Comparison of ENCODE assay signal across 8 mouse cellular contexts in genomic region chr12:54794392-54794791, GRCm38 (mm10). TPM values are rescaled to one million over a fixed set of nuclear protein-coding genes. Genes with fewer than 3 reads are reported as not detected.
DNase-seq lines count a peak whose midpoint lies in the region; ATAC-seq and TF ChIP-seq lines count a peak whose summit lies in the region.

No protein-coding gene starts in this region.

- no peaks in the 10 kb centered on the region for H3K9me3 ChIP-seq in lung, embryonic 14.5 days (ENCODE audit: low read depth, low read length)
- no peaks in the 10 kb centered on the region for H3K9me3 ChIP-seq in forebrain, embryonic 11.5 days (ENCODE audit: control insufficient read depth, low read length)
- no peaks in the 10 kb centered on the region for H3K9me3 ChIP-seq in neural tube, embryonic 14.5 days (ENCODE audit: control insufficient read depth, low read length)

- H3K27ac ChIP-seq in lung, embryonic 14.5 days (ENCODE audit: low read depth), result no peak overlapping the region
- no peak overlapping the region for H3K27ac ChIP-seq in forebrain, embryonic 11.5 days (ENCODE audit: low read depth, low read length)
- no peak overlapping the region for H3K27ac ChIP-seq in neural tube, embryonic 14.5 days (ENCODE audit: low read depth, low read length)

- H3K4me3 ChIP-seq in lung, embryonic 14.5 days (ENCODE audit: low read depth, low read length), result peak overlapping the region; percentile 95
- peak overlapping the region; percentile 97 for H3K4me3 ChIP-seq in forebrain, embryonic 11.5 days (ENCODE audit: low read depth, low read length)
- peak overlapping the region; percentile 87 for H3K4me3 ChIP-seq in neural tube, embryonic 14.5 days (ENCODE audit: low read depth, low read length)

- 16% methylated on average over 3 of the region's 3 CpGs for WGBS in lung, embryonic 14.5 days
- WGBS in forebrain, embryonic 11.5 days, result 42% methylated on average over 3 of the region's 3 CpGs
- 31% methylated on average over 3 of the region's 3 CpGs for WGBS in neural tube, embryonic 14.5 days

- no peak for DNase-seq in lung, embryonic 14.5 days
- no peak for DNase-seq in lung, postnatal 4 days
- no peak for DNase-seq in forebrain, embryonic 11.5 days (ENCODE audit: low spot score)
- DNase-seq in kidney, postnatal 36 days, result peak; percentile 34 to 37
- no peak for DNase-seq in frontal cortex, adult 2 months (ENCODE audit: extremely low spot score in 1 of 2, low spot score in 1 of 2)
- no peak for DNase-seq in adrenal gland, postnatal 10 days
- DNase-seq in MN1 (ENCODE audit: low spot score), result no peak

- no peaks in the 10 kb centered on the region for H3K27me3 ChIP-seq in lung, embryonic 14.5 days (ENCODE audit: insufficient read depth, low read length)
- no peaks in the 10 kb centered on the region for H3K27me3 ChIP-seq in forebrain, embryonic 11.5 days (ENCODE audit: control insufficient read depth, insufficient read depth, low read length)
- H3K27me3 ChIP-seq in neural tube, embryonic 14.5 days (ENCODE audit: control insufficient read depth, insufficient read depth, low read length), result no peaks in the 10 kb centered on the region

- H3K9ac ChIP-seq in lung, embryonic 14.5 days, result peak overlapping the region; percentile 99
- peak overlapping the region; percentile 37; the same call in 1 of the 2 replicates for H3K9ac ChIP-seq in forebrain, embryonic 11.5 days (ENCODE audit: low read length)
- peak overlapping the region; percentile 89; the same call in 1 of the 2 replicates for H3K9ac ChIP-seq in neural tube, embryonic 14.5 days (replicated peaks; ENCODE audit: low read depth, low read length)

- peaks cover 17% of the 10 kb centered on the region; the same call in 1 of the 2 replicates for H3K4me1 ChIP-seq in lung, embryonic 14.5 days (ENCODE audit: insufficient read depth)
- peaks cover 18% of the 10 kb centered on the region for H3K4me1 ChIP-seq in forebrain, embryonic 11.5 days (replicated peaks; ENCODE audit: control insufficient read depth, insufficient read depth, low read length)
- peaks cover 19% of the 10 kb centered on the region for H3K4me1 ChIP-seq in neural tube, embryonic 14.5 days (ENCODE audit: control insufficient read depth, insufficient read depth, low read length)

- ATAC-seq in lung, embryonic 14.5 days (ENCODE audit: insufficient read depth), result no peak
- no peak for ATAC-seq in forebrain, embryonic 11.5 days (replicated peaks; ENCODE audit: low FRiP score)
- no peak for ATAC-seq in neural tube, embryonic 14.5 days (ENCODE audit: low read depth)

- peaks cover 15% of the 10 kb centered on the region; the same call in 1 of the 2 replicates for H3K36me3 ChIP-seq in lung, embryonic 14.5 days (ENCODE audit: insufficient read depth)
- H3K36me3 ChIP-seq in forebrain, embryonic 11.5 days (ENCODE audit: control insufficient read depth, insufficient read depth, low read length), result no peaks in the 10 kb centered on the region
- H3K36me3 ChIP-seq in neural tube, embryonic 14.5 days (ENCODE audit: control insufficient read depth, insufficient read depth, low read length), result peaks cover 5% of the 10 kb centered on the region; the same call in 1 of the 2 replicates

- H3K4me2 ChIP-seq in lung, embryonic 14.5 days, result peak overlapping the region; percentile 72
- H3K4me2 ChIP-seq in forebrain, embryonic 11.5 days (ENCODE audit: low read depth, low read length, severe bottlenecking), result peak overlapping the region; percentile 66
- H3K4me2 ChIP-seq in neural tube, embryonic 14.5 days (ENCODE audit: low read depth, low read length), result peak overlapping the region; percentile 60

- no peak for TF ChIP-seq CTCF in lung, embryonic 14.5 days (IDR thresholded peaks at IDR 0.05; ENCODE audit: low read depth)

RNA-seq across cellular contexts. Expression of gene Snx6, which starts 1.1 kb away (rescaled TPM):
- 186 and 188 TPM in 2 replicates for polyA plus RNA-seq in lung, embryonic 14.5 days (2014; fragmentation: Nextera tagmentation; extraction: Ambion mirVana)
- polyA plus RNA-seq in forebrain, embryonic 11.5 days (2014; fragmentation: Nextera tagmentation; extraction: Ambion mirVana), result 206 and 226 TPM in 2 replicates
- 130 and 174 TPM in 2 replicates for polyA plus RNA-seq in neural tube, embryonic 14.5 days (2014; fragmentation: Nextera tagmentation; extraction: Ambion mirVana)
- 39.4 and 48.0 TPM in 2 replicates for polyA plus RNA-seq in frontal cortex, adult 2 months (2012; rRNA removed)
- 10 to 100 TPM; 57.5 to 70.3 TPM for total RNA-seq in adrenal gland, postnatal 10 days (2021)

Comparison
In these comparisons a context has a peak if more than half of its experiments do, and no peak if none do; other contexts are left out.
1. DNase-seq: peak in kidney, postnatal 36 days (2 of 2); none in lung, embryonic 14.5 days (single experiment), lung, postnatal 4 days (0 of 2), forebrain, embryonic 11.5 days (single experiment), frontal cortex, adult 2 months (0 of 2), adrenal gland, postnatal 10 days (single experiment) and MN1 (single experiment).
2. H3K9ac ChIP-seq: peak in every context shown above with its lines; median percentile 99 in lung, embryonic 14.5 days; 89 in neural tube, embryonic 14.5 days; 37 in forebrain, embryonic 11.5 days.
3. Peak in every context shown above with its lines, with median percentiles within 50 percentile points of each other: H3K4me2 ChIP-seq and H3K4me3 ChIP-seq.